Comparison of ENCODE assay signal across 27 mouse cellular contexts in the genomic region with DNA sequence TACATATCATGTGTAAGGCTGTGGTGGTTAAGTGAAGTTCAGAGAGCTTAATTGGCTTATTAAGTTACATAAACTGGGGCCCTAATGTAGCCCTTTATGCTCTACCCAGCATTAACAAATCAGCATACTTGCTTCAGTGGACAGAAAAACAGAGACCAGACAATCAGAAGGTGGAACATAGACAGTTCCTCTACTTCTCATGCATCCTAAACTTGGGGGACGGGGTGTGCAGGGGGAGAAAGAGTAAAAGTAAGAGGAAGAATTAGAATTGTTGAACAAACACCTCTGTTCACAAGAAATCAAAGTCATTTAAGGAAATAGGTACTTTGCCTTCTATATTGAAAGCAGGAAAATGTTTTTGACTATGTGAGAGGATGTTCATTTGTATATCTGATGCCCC. TPM values are rescaled to one million over a fixed set of nuclear protein-coding genes. Genes with fewer than 3 reads are reported as not detected.
DNase-seq lines count a peak whose midpoint lies in the region; ATAC-seq lines count a peak whose summit lies in the region.
"Had no signal": no experiment of that assay in that cellular context is flagged by ENCODE, and none has a peak within 500 bp of the region (broad histone marks: within the 10 kb centered on the region; RNA-seq: fewer than 3 reads in every experiment).

No protein-coding gene starts in this region.

- H3K9ac ChIP-seq in midbrain, embryonic 16.5 days (ENCODE audit: low read depth, low read length) = no peak overlapping the region
- H3K9ac ChIP-seq: embryonic facial prominence, embryonic 13.5 days; embryonic facial prominence, embryonic 15.5 days; forebrain, embryonic 12.5 days had no signal

- H3K27ac ChIP-seq in limb, embryonic 10.5 days = no peak overlapping the region
- H3K27ac ChIP-seq in midbrain, embryonic 16.5 days (ENCODE audit: low read length) = no peak overlapping the region
- H3K27ac ChIP-seq: embryonic facial prominence, embryonic 13.5 days; embryonic facial prominence, embryonic 15.5 days; forebrain, embryonic 10.5 days; forebrain, embryonic 12.5 days had no signal

- H3K9me3 ChIP-seq in limb, embryonic 10.5 days (replicated peaks) = no peaks in the 10 kb centered on the region
- no peaks in the 10 kb centered on the region for H3K9me3 ChIP-seq in midbrain, embryonic 16.5 days (replicated peaks; ENCODE audit: control insufficient read depth, low read length, poor library complexity, severe bottlenecking)
- H3K9me3 ChIP-seq: embryonic facial prominence, embryonic 13.5 days; embryonic facial prominence, embryonic 15.5 days; forebrain, embryonic 10.5 days; forebrain, embryonic 12.5 days; G1E had no signal

- H3K27me3 ChIP-seq in limb, embryonic 10.5 days (ENCODE audit: low read depth, poor library complexity, severe bottlenecking) = peaks cover 10% of the 10 kb centered on the region; the same call in 1 of the 2 replicates
- no peaks in the 10 kb centered on the region; the same call in 1 of the 2 replicates for H3K27me3 ChIP-seq in midbrain, embryonic 16.5 days (ENCODE audit: control insufficient read depth, insufficient read depth, low read depth, low read length)
- H3K27me3 ChIP-seq: embryonic facial prominence, embryonic 15.5 days had no signal

- no peaks in the 10 kb centered on the region for H3K36me3 ChIP-seq in limb, embryonic 10.5 days
- no peaks in the 10 kb centered on the region for H3K36me3 ChIP-seq in midbrain, embryonic 16.5 days (ENCODE audit: control insufficient read depth, insufficient read depth, low read length)
- H3K36me3 ChIP-seq: embryonic facial prominence, embryonic 13.5 days; embryonic facial prominence, embryonic 15.5 days; forebrain, embryonic 10.5 days; forebrain, embryonic 12.5 days; G1E had no signal

- ATAC-seq in midbrain, embryonic 16.5 days = no peak
- ATAC-seq: activated CD4-positive, CD25-positive, alpha-beta regulatory T cell, adult 4 months; forebrain, embryonic 14.5 days; forebrain, embryonic 16.5 days; Patski had no signal

- peaks cover 13% of the 10 kb centered on the region for H3K4me1 ChIP-seq in limb, embryonic 10.5 days
- peaks cover 11% of the 10 kb centered on the region for H3K4me1 ChIP-seq in midbrain, embryonic 16.5 days (ENCODE audit: control insufficient read depth, insufficient read depth, low read length)

- H3K4me3 ChIP-seq in limb, embryonic 10.5 days = no peak overlapping the region
- H3K4me3 ChIP-seq in midbrain, embryonic 16.5 days (ENCODE audit: low read depth, low read length) = no peak overlapping the region
- H3K4me3 ChIP-seq: embryonic facial prominence, embryonic 13.5 days; embryonic facial prominence, embryonic 15.5 days; erythroblast, embryonic 14.5 days; forebrain, embryonic 10.5 days; forebrain, embryonic 12.5 days had no signal

- peak; percentile 11 for DNase-seq in heart, adult 11 months
- no peak for DNase-seq in heart, adult 9 months (ENCODE audit: low spot score in 2 of 2)
- peak; percentile 13 to 29 for DNase-seq in spleen, postnatal 36 days (ENCODE audit: low spot score in 2 of 2)
- DNase-seq in spleen, adult 18-20 months = no peak
- DNase-seq in limb, embryonic 10.5 days (ENCODE audit: low spot score) = peak; percentile 9
- no peak for DNase-seq in neural tube, embryonic 10.5 days (ENCODE audit: extremely low spot score, low spot score)
- DNase-seq: adrenal gland, postnatal 10 days; adrenal gland, postnatal 25 days; cerebellum, adult 11 months; cerebellum, adult 18-20 months; cerebellum, adult 8-10 months; cerebellum, adult 9-11 months; cerebellum, postnatal 14 days; cerebellum, postnatal 36 days; embryo, embryonic 11 days had no signal

- WGBS in limb, embryonic 10.5 days = 82% methylated on average over 1 of the region's 1 CpGs
- 88% methylated on average over 1 of the region's 1 CpGs for WGBS in midbrain, embryonic 16.5 days

- H3K4me2 ChIP-seq in midbrain, embryonic 16.5 days (ENCODE audit: low read length) = no peak overlapping the region
- H3K4me2 ChIP-seq: embryonic facial prominence, embryonic 13.5 days; embryonic facial prominence, embryonic 15.5 days; forebrain, embryonic 12.5 days had no signal

RNA-seq across cellular contexts. Expression of gene Ero1lb, which starts 2.3 kb away (rescaled TPM):
- 6.0 and 7.9 TPM in 2 replicates for polyA plus RNA-seq in limb, embryonic 10.5 days (2016; fragmentation: Nextera tagmentation; extraction: Ambion mirVana)
- polyA plus RNA-seq in midbrain, embryonic 16.5 days (2015; fragmentation: Nextera tagmentation; extraction: Ambion mirVana) = 17.1 and 19.2 TPM in 2 replicates
- polyA plus RNA-seq: erythroblast, embryonic 14.5 days had no signal

RNA-seq across cellular contexts. Expression of gene Edaradd, which starts 47.7 kb away (rescaled TPM):
- 1.3 and 1.7 TPM in 2 replicates for polyA plus RNA-seq in limb, embryonic 10.5 days (2016; fragmentation: Nextera tagmentation; extraction: Ambion mirVana)
- polyA plus RNA-seq in midbrain, embryonic 16.5 days (2015; fragmentation: Nextera tagmentation; extraction: Ambion mirVana) = 1.9 and 2.5 TPM in 2 replicates
- polyA plus RNA-seq: C2C12; erythroblast, embryonic 14.5 days; Patski had no signal

Comparison
In these comparisons a context has a peak if more than half of its experiments do, and no peak if none do; other contexts are left out.
1. DNase-seq: peak in heart, adult 11 months (single experiment), spleen, postnatal 36 days (2 of 2) and limb, embryonic 10.5 days (single experiment); none in heart, adult 9 months (0 of 2), spleen, adult 18-20 months (0 of 2) and neural tube, embryonic 10.5 days (single experiment).